Mouse (Mus musculus) layer of hippocampus, adult 2 months (tissue): ENCODE data around the gene H2-Q1. TPM values are rescaled to one million over a fixed set of nuclear protein-coding genes. Genes with fewer than 3 reads are reported as not detected.

Source experiments
- DNase-seq, 2 experiments: peaks; one replicate each; pipeline ENCODE4 v3.0.0; 2022; ENCODE audit warnings: low spot score in 2 of 2
- H3K27ac ChIP-seq: fragments of 200-600 bp; 2 replicates; pipeline ENCODE4 v1.8.1; 2022
- H3K4me3 ChIP-seq: fragments of 200-600 bp; 2 replicates; pipeline ENCODE4 v1.8.1; 2022; ENCODE audit warnings: mild to moderate bottlenecking
- CTCF ChIP-seq: fragments of 200-600 bp; conservative IDR thresholded peaks from 2 replicates; pipeline ENCODE4 v1.8.1; 2022; ENCODE audit warnings: antibody characterized with exemption, mild to moderate bottlenecking, moderate library complexity
- total RNA-seq, 2 experiments: library from RNA; stranded (reverse); gene quantifications; 2 replicates each; pipeline ENCODE4 v1.2.3; 2021

Gene H2-Q1
- total RNA-seq, 2 experiments from 2014 or later, result 0.13 to 0.47 TPM

DNA sequence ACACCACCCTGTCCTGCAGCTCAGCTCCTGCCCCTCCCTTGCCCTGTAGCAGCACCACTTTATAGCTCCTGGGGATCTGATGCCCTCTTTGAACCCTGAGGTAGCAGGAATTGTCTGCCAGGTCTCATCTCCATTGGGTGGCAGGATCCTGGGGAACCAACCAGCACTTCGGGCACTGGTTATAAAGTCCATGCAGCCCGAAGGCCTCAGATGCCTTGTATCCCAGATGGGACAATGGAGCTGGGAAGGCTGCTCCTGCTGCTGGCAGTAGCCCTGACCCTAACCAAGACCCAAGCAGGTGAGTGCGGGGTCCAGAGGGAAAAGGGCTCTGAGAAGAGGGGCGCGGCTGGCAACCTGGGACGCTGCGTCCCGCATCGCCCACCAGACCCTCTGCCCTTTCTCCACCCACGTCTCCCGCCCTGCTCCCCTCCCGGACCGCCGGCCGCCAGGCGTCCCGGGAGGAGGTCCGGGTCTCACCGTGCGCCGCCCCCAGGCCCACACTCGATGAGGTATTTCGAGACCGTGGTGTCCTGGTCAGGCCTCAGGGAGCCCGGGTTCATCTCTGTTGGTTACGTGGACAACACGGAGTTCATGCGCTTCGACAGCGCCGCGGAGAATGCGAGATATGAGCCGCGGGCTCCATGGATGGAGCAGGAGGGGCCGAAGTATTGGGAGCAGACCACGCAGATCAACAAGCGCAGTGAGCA, 38.7 kb downstream of the H2-Q1 start:
- Histone ChIP-seq H3K27ac (no peak overlapping the region), H3K4me3 (peak overlapping the region; percentile 22; the same call in 1 of the 2 replicates)
- no peak for TF ChIP-seq CTCF
- DNase-seq, result no peak

DNA sequence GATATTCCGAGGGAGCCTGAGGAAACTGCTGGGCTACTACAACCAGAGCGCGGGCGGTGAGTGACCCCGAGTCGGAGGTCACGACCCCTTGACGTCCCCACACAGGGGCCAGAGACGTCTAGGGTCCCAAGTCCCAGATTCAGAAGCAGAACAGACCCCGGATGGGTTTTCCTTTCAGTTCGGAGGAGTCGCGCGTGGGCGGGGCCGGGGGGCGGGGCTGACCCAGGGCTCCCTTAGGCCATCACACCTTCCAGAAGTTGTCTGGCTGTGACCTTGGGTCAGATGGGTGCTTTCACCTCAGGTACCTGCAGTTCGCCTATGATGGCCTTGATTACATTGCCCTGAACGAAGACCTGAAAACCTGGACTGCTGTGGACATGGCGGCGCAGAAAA, 39.3 kb downstream of the H2-Q1 start:
- Histone ChIP-seq H3K4me3 (peak overlapping the region; percentile 22; the same call in 1 of the 2 replicates), H3K27ac (no peak overlapping the region)
- DNase-seq, result no peak
- no peak for TF ChIP-seq CTCF

Other genes starting within 250 kb of the H2-Q1 start
- 1 to 10 TPM; 2.5 to 3.5 TPM for gene Ly6g6e, start 243.5 kb upstream of the H2-Q1 start, total RNA-seq
- gene Ly6g6d, start 242.3 kb upstream of the H2-Q1 start, total RNA-seq, result 1 to 10 TPM; 1.1 TPM
- under 1 TPM in 1 of 2 experiments, not detected in 1; 0.52 TPM for gene Ly6g6f, start 234.8 kb upstream of the H2-Q1 start, total RNA-seq
- gene Abhd16a, start 231.1 kb upstream of the H2-Q1 start, total RNA-seq, result 100 to 1,000 TPM; 110 to 113 TPM
- gene Ly6g5c, start 212.1 kb upstream of the H2-Q1 start, total RNA-seq, result not detected
- gene Ly6g5b, start 205.0 kb upstream of the H2-Q1 start, total RNA-seq, result under 1 TPM in 1 of 2 experiments, not detected in 1; 0.54 TPM
- 10 to 100 TPM; 15.0 to 15.9 TPM for gene Gpank1, start 198.9 kb upstream of the H2-Q1 start, total RNA-seq
- gene Csnk2b, start 198.4 kb upstream of the H2-Q1 start, total RNA-seq, result 100 to 1,000 TPM; 170 to 178 TPM
- gene D17H6S53E, start 194.0 kb upstream of the H2-Q1 start, total RNA-seq, result 10 to 100 TPM; 25.2 to 29.3 TPM
- gene Apom, start 188.4 kb upstream of the H2-Q1 start, total RNA-seq, result under 1 TPM; 0.37 to 0.49 TPM
- gene Bag6, start 185.2 kb upstream of the H2-Q1 start, total RNA-seq, result 100 to 1,000 TPM; 320 to 334 TPM
- gene Prrc2a, start 155.5 kb upstream of the H2-Q1 start, total RNA-seq, result 100 to 1,000 TPM; 339 to 370 TPM
- gene Aif1, start 144.3 kb upstream of the H2-Q1 start, total RNA-seq, result 10 to 100 TPM; 11.1 to 11.8 TPM
- 1 to 10 TPM; 6.2 to 8.6 TPM for gene Lst1, start 132.0 kb upstream of the H2-Q1 start, total RNA-seq
- gene Ltb, start 126.0 kb upstream of the H2-Q1 start, total RNA-seq, result under 1 TPM; 0.76 to 0.77 TPM
- gene Tnf, start 118.4 kb upstream of the H2-Q1 start, total RNA-seq, result not detected
- under 1 TPM; 0.54 to 0.59 TPM for gene Lta, start 115.1 kb upstream of the H2-Q1 start, total RNA-seq
- gene Gm16181, start 99.6 kb upstream of the H2-Q1 start, total RNA-seq, result not detected
- gene Atp6v1g2, start 86.7 kb upstream of the H2-Q1 start, total RNA-seq, result 100 to 1,000 TPM; 615 to 646 TPM
- 10 to 100 TPM; 13.3 to 15.1 TPM for gene Nfkbil1, start 84.6 kb upstream of the H2-Q1 start, total RNA-seq
- gene Ddx39b, start 78.7 kb upstream of the H2-Q1 start, total RNA-seq, result 100 to 1,000 TPM; 230 to 239 TPM
- 10 to 100 TPM; 15.7 to 21.2 TPM for gene H2-D1, start 57.7 kb upstream of the H2-Q1 start, total RNA-seq
- gene H2-Q2, start 21.8 kb downstream of the H2-Q1 start, total RNA-seq, result under 1 TPM in 1 of 2 experiments, not detected in 1; 0.38 TPM
- 1 to 10 TPM; 1.7 to 2.3 TPM for gene H2-Q4, start 59.2 kb downstream of the H2-Q1 start, total RNA-seq
- gene H2-Q6, start 104.4 kb downstream of the H2-Q1 start, total RNA-seq, result not detected
- under 1 TPM; 0.69 to 0.79 TPM for gene H2-Q7, start 118.8 kb downstream of the H2-Q1 start, total RNA-seq
- gene H2-Q10, start 149.7 kb downstream of the H2-Q1 start, total RNA-seq, result under 1 TPM; 0.12 to 0.15 TPM
- under 1 TPM in 1 of 2 experiments, not detected in 1; 0.52 TPM for gene Pou5f1, start 185.6 kb downstream of the H2-Q1 start, total RNA-seq
- 1 to 10 TPM; 4.7 to 7.2 TPM for gene Tcf19, start 196.4 kb downstream of the H2-Q1 start, total RNA-seq
- 10 to 100 TPM; 11.0 to 12.6 TPM for gene Cchcr1, start 196.7 kb downstream of the H2-Q1 start, total RNA-seq
- 1 to 10 TPM in 1 of 2 experiments, under 1 TPM in 1; 0.59 to 1.1 TPM for gene Psors1c2, start 212.8 kb downstream of the H2-Q1 start, total RNA-seq
- gene Cdsn, start 231.7 kb downstream of the H2-Q1 start, total RNA-seq, result under 1 TPM in 1 of 2 experiments, not detected in 1; 0.25 TPM
- not detected for gene 2300002M23Rik, start 247.0 kb downstream of the H2-Q1 start, total RNA-seq